Mouse (Mus musculus) liver, embryonic 13.5 days (tissue): ENCODE measurements around the gene Ncf1. TPM values are rescaled to one million over a fixed set of nuclear protein-coding genes. Genes with fewer than 3 reads are reported as not detected.

Source experiments
- ATAC-seq: fragments of 200-750 bp; cut with Nextera tagmentation; 2 replicates; pipeline ENCODE4 v1.8.0; 2017; ENCODE audit warnings: low read depth, mild to moderate bottlenecking, moderate number of reproducible peaks, moderate library complexity
- DNase-seq: peaks from one replicate; pipeline ENCODE4 v3.0.0; 2022
- H3K27ac ChIP-seq: fragments of 300-500 bp; sonication (generic); 2 replicates; pipeline ENCODE4 v1.5.1; 2015; ENCODE audit warnings: moderate library complexity, mild to moderate bottlenecking, inconsistent platforms
- H3K27me3 ChIP-seq: fragments of 300-500 bp; sonication (generic); 2 replicates; pipeline ENCODE4 v1.6.1; 2015; ENCODE audit warnings: mild to moderate bottlenecking, inconsistent platforms
- H3K36me3 ChIP-seq: fragments of 300-500 bp; sonication (generic); 2 replicates; pipeline ENCODE4 v1.6.1; 2015; ENCODE audit warnings: mild to moderate bottlenecking, inconsistent platforms
- H3K4me1 ChIP-seq: fragments of 300-500 bp; sonication (generic); replicated peaks from 2 replicates; pipeline ENCODE4 v1.6.1; 2015; ENCODE audit warnings: inconsistent platforms
- H3K4me2 ChIP-seq: fragments of 300-500 bp; sonication (generic); 2 replicates; pipeline ENCODE4 v1.6.1; 2015; ENCODE audit warnings: inconsistent platforms, mild to moderate bottlenecking, moderate library complexity
- H3K4me3 ChIP-seq: fragments of 300-500 bp; sonication (generic); replicated peaks from 2 replicates; pipeline ENCODE4 v1.5.1; 2015; ENCODE audit warnings: mild to moderate bottlenecking, inconsistent platforms
- H3K9ac ChIP-seq: fragments of 300-500 bp; sonication (generic); 2 replicates; pipeline ENCODE4 v1.6.1; 2015; ENCODE audit warnings: mild to moderate bottlenecking, inconsistent platforms
- H3K9me3 ChIP-seq: fragments of 300-500 bp; sonication (generic); replicated peaks from 2 replicates; pipeline ENCODE4 v1.6.1; 2016; ENCODE audit warnings: inconsistent platforms
- WGBS: fragments of 180-500 bp; shearing (Covaris S2); methylation state at CpG from one replicate; pipeline ENCODE4 v1.1.7; 2015; ENCODE audit not compliant: insufficient replicate concordance; 5-methylcytosine and 5-hydroxymethylcytosine counted together
- polyA plus RNA-seq: library from polyadenylated mRNA; unstranded; fragments of >200 nt; fragmentation: Nextera tagmentation; extraction: Ambion mirVana; gene quantifications from 2 replicates; pipeline ENCODE4 v1.2.1, GENCODE M21; 2015

The Ncf1 gene
- polyA plus RNA-seq, 1 experiment from 2014 or later = 8.1 TPM

DNA sequence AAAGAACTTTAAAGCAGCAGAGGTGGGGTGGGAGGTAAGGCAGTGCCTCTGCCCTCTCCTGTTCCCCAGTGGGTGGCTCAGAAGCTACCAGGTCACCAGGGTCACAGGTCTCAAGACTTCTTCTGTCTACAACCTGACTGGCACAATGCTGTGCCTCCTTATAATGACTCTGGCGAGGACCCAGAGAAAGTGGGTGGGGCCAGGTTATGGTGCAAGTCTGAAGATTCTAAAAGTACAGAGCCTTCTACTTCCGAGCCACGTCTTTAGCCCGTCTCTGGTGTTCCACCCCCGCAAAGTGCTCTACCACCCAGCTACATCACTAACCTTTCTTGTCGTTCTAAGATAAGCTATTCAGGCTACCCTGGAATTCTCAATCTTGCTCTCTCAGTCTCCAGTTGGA, 2.7 kb upstream of the Ncf1 start:
- H3K4me2 ChIP-seq = no peak overlapping the region
- H3K4me1 ChIP-seq = peaks cover 58% of the 10 kb centered on the region
- ATAC-seq = peak; percentile 13; the same call in 1 of the 2 replicates
- H3K9ac ChIP-seq = no peak overlapping the region
- DNase-seq = no peak
- H3K36me3 ChIP-seq = peaks cover 18% of the 10 kb centered on the region
- no peaks in the 10 kb centered on the region for H3K9me3 ChIP-seq
- H3K27ac ChIP-seq = peak overlapping the region; percentile 59
- H3K4me3 ChIP-seq = no peak overlapping the region
- WGBS = 19% methylated on average over 6 of the region's 6 CpGs
- no peaks in the 10 kb centered on the region for H3K27me3 ChIP-seq

DNA sequence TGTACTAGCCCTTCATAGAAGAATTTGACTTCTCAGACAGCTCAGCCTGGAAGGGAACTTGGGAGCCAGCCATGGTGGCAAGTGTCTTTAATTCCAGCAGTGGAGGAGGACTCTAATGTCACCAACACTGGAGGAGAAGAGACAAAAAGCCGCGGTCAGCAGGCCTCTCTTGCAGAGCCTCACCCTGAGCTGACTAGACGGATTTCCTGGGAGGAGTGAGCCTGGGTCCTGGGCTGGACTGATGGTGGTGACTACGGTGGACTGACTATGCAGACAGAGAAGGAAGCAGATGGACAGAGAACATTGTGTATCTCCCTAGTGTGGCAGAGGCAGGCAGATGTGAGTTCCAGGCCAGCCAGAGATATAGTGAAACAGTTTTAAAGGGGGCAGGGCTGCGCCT, 2.0 kb upstream of the Ncf1 start:
- no peak overlapping the region for H3K9ac ChIP-seq

DNA sequence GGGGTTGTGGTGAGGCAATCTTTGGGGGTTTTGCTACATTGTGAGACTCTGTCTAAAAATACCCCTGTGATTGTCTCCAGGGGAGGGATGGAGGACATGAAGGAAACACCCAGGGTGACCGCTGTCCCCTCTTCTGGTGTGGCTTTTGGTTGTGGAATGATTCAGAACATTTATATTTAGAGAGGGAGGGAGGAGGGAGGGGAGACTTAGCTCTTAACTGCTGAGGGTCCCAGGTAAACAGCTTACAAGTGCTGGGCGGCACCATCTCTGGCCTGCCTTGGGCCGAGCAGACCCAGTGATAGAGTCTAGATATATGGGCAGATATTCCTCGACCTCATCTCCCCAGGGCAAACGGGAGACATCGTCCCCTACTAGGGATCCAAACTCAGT, 1.2 kb downstream of the Ncf1 start:
- Histone ChIP-seq H3K27ac (peak overlapping the region; percentile 37), H3K27me3 (no peaks in the 10 kb centered on the region), H3K9me3 (no peaks in the 10 kb centered on the region), H3K4me1 (peaks cover 32% of the 10 kb centered on the region), H3K9ac (0 out of 2 replicates have a peak overlapping the region, but pooled peaks have one; percentile 15), H3K4me2 (peak overlapping the region; percentile 17; the same call in 1 of the 2 replicates), H3K4me3 (peak overlapping the region; percentile 25), H3K36me3 (no peaks in the 10 kb centered on the region)
- DNase-seq = no peak
- WGBS = 42% methylated on average over 6 of the region's 6 CpGs
- ATAC-seq = no peak

More for the DNA sequence above, 2.0 kb upstream of the Ncf1 start:
- peaks cover 11% of the 10 kb centered on the region for H3K36me3 ChIP-seq
- ATAC-seq (0 out of 2 replicates have a peak, but pooled peaks have one; percentile 16), DNase-seq (no peak)
- H3K27me3 ChIP-seq = no peaks in the 10 kb centered on the region
- H3K4me1 ChIP-seq = peaks cover 58% of the 10 kb centered on the region
- no peak overlapping the region for H3K4me3 ChIP-seq
- H3K27ac ChIP-seq = peak overlapping the region; percentile 59
- WGBS = 26% methylated on average over 5 of the region's 5 CpGs
- H3K9me3 ChIP-seq = no peaks in the 10 kb centered on the region
- H3K4me2 ChIP-seq = no peak overlapping the region

DNA sequence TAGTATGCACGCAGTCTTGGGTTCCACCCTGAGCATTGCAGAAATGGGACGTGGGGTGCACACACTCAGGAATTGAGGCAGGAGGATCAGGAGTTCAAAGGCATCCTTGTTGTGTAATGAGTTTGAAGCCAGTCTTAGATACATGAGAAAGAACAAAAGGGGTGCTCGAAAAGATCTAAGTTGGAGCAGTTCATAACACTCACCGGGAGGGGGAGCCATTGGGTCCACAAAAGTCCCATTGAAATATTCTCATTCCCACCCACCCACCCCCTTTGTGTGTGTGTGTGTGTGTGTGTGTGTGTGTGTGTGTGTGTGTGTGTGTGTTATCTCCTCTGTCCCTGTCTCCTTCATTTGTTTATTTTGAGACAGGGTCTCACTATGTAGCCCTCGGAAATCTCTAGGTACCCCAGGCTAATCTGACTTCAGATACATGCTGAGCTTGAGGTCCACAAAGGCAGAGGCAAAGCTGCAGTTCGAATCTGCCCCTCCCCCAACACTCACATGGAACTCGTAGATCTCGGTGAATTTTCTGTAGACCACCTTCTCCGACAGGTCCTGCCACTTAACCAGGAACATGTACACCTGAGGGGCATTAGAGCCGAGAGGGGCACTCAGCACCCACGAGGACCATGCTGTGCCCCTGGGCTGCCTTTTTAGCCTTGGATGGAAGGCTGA, 1.7 kb downstream of the Ncf1 start:
- no peaks in the 10 kb centered on the region for H3K9me3 ChIP-seq
- peaks cover 2% of the 10 kb centered on the region; the same call in 1 of the 2 replicates for H3K27me3 ChIP-seq
- H3K4me3 ChIP-seq = peak overlapping the region; percentile 25; the same call in 1 of the 2 replicates
- no peak overlapping the region for H3K27ac ChIP-seq
- peaks cover 27% of the 10 kb centered on the region for H3K4me1 ChIP-seq
- peak overlapping the region; percentile 13; the same call in 1 of the 2 replicates for H3K4me2 ChIP-seq
- DNase-seq = no peak
- 0 out of 2 replicates have a peak overlapping the region, but pooled peaks have one; percentile 15 for H3K9ac ChIP-seq
- no peaks in the 10 kb centered on the region for H3K36me3 ChIP-seq
- no peak for ATAC-seq
- 20% methylated on average over 11 of the region's 11 CpGs for WGBS

DNA sequence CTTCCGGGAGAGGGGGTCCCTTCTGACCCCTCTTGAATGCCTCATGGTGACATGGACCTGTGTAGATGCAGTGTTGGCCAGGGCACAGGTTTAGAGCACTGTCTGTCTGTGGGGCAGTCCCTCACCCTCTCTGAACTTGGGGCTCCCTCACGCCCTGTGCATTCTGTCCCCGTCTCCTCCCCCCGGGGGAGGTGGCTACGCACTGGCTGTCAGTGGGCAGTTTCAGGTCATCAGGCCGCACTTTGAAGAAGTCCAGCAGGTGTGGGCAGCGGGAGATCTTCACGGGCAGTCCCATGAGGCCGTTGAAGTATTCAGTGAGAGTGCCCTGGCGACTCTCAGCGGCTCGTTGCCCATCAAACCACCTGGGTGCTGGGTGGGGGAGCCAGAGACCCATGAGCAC, 2.5 kb downstream of the Ncf1 start:
- Histone ChIP-seq H3K4me1 (peaks cover 26% of the 10 kb centered on the region), H3K27me3 (peaks cover 9% of the 10 kb centered on the region), H3K27ac (no peak overlapping the region), H3K9ac (no peak overlapping the region), H3K36me3 (no peaks in the 10 kb centered on the region), H3K4me3 (no peak overlapping the region), H3K9me3 (no peaks in the 10 kb centered on the region), H3K4me2 (0 out of 2 replicates have a peak overlapping the region, but pooled peaks have one; percentile 5)
- ATAC-seq = no peak
- WGBS = 68% methylated on average over 12 of the region's 12 CpGs
- no peak for DNase-seq

DNA sequence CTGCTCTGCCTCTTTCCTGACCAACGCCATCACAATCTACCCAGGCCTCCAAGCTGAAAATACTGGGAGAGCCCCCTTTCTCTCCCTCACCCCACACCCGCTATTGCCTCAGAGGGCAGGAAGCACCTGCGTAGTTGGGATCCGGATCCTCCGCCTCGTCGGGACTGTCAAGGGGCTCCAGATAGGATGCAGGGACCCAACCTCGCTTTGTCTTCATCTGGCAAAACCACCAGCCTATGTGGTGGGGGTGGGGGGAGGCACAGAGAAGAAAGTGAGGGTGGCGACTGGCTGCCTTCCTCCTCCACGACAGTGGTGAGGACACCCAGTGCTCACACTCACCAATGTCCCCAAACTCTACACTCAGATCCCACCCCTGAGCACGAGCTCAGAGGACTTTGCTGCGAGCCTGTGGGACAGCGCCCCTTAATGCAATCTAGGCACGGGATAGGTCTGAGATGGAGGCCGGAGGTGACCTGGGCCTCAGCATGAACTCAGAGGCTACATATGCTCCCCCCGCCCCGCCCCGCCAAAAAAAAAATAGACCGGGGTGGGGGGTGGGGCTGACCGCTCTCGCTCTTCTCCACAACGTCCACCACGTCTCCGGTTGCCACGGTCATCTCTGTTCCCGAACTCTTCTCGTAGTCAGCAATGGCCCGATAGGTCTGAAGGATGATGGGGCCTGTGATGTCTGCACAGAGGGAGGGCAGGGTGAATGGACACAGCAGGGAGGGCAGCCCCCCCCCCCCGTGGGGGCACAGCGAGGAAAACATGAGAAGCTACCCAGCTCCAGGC, 4.1 kb downstream of the Ncf1 start:
- Histone ChIP-seq H3K9me3 (no peaks in the 10 kb centered on the region), H3K36me3 (no peaks in the 10 kb centered on the region), H3K27me3 (peaks cover 16% of the 10 kb centered on the region), H3K4me2 (no peak overlapping the region), H3K4me3 (no peak overlapping the region), H3K27ac (no peak overlapping the region), H3K4me1 (peaks cover 25% of the 10 kb centered on the region), H3K9ac (no peak overlapping the region)
- DNase-seq (no peak), ATAC-seq (no peak)
- WGBS = 50% methylated on average over 30 of the region's 30 CpGs

DNA sequence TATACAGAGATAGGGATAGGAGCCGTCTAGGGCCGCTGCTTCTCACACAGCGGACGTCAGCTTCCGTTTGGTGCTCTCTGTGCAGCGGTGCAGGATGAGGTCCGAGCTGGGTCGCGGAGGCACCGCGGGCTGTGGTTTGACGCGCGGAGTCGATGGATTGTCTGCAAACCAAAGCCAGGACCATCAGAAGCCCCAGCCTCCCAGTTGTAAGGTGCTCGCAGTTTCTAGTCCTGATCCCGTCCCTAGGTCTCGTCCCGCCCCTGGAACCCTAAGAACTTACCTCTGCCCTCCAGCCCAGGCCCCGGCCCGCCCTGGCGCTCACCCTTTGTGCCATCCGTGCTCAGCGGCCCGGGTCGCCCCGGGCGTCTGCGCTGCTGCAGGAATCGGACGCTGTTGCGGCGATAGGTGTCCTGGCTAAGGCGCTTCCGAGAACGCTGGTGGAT, 7.7 kb downstream of the Ncf1 start:
- 0 out of 2 replicates have a peak overlapping the region, but pooled peaks have one; percentile 33 for H3K9ac ChIP-seq
- no peak for DNase-seq
- peak overlapping the region; percentile 62 for H3K4me2 ChIP-seq
- H3K27ac ChIP-seq = no peak overlapping the region
- H3K36me3 ChIP-seq = 0 out of 2 replicates have a peak, but pooled peaks cover 2% of the 10 kb centered on the region
- 6% methylated on average over 36 of the region's 36 CpGs for WGBS
- no peaks in the 10 kb centered on the region for H3K9me3 ChIP-seq
- peaks cover 16% of the 10 kb centered on the region for H3K27me3 ChIP-seq
- 0 out of 2 replicates have a peak, but pooled peaks have one; percentile 24 for ATAC-seq
- peak overlapping the region; percentile 29 for H3K4me3 ChIP-seq
- peaks cover 17% of the 10 kb centered on the region for H3K4me1 ChIP-seq

DNA sequence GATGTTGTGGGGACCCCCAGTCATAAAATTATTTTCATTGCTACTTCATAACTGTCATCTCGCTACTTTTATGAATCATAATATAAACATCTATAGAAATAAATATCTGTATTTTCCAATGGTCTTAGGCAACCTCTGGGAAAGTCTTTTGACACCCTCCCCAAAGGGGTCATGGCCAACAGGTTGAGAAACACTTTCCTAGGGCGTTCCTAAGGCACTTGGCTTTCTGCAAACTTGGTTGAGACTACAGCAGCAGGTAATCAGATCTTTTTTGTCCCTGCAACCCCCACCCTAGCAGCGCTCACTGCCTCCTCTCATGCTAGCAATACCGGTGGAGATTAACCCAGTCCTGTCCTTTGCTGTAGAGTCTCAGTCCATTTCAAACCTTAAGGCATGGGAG, 8.1 kb downstream of the Ncf1 start:
- Histone ChIP-seq H3K4me3 (no peak overlapping the region), H3K27me3 (peaks cover 16% of the 10 kb centered on the region), H3K4me1 (peaks cover 13% of the 10 kb centered on the region), H3K9ac (no peak overlapping the region), H3K36me3 (0 out of 2 replicates have a peak, but pooled peaks cover 4% of the 10 kb centered on the region), H3K27ac (no peak overlapping the region), H3K4me2 (peak overlapping the region; percentile 62), H3K9me3 (no peaks in the 10 kb centered on the region)
- 30% methylated on average over 4 of the region's 4 CpGs for WGBS
- ATAC-seq (no peak), DNase-seq (no peak)

DNA sequence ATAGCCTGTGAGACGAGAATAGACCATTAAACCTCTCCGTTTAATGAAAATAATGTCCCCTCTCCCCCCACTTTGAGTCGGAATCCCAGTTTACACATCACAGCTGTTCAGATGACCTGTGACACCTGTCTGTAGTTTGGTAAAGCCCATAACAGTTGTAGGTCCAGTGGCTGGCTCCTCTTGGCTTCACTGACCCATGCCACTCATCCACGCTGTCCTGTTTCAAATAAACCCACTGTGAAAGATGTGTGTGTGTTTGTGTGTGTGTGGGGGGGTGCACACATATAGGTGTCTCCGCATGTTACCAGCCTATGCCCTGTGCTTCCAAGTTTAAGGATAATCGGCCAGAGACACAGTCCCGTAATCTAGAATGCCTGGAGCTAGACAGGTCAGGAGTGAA, 11.5 kb downstream of the Ncf1 start:
- Histone ChIP-seq H3K4me2 (no peak overlapping the region), H3K27ac (no peak overlapping the region), H3K9ac (no peak overlapping the region), H3K4me3 (no peak overlapping the region), H3K9me3 (no peaks in the 10 kb centered on the region), H3K36me3 (0 out of 2 replicates have a peak, but pooled peaks cover 4% of the 10 kb centered on the region), H3K27me3 (peaks cover 16% of the 10 kb centered on the region), H3K4me1 (peaks cover 15% of the 10 kb centered on the region)
- ATAC-seq = no peak
- 72% methylated on average over 7 of the region's 7 CpGs for WGBS
- DNase-seq = no peak

DNA sequence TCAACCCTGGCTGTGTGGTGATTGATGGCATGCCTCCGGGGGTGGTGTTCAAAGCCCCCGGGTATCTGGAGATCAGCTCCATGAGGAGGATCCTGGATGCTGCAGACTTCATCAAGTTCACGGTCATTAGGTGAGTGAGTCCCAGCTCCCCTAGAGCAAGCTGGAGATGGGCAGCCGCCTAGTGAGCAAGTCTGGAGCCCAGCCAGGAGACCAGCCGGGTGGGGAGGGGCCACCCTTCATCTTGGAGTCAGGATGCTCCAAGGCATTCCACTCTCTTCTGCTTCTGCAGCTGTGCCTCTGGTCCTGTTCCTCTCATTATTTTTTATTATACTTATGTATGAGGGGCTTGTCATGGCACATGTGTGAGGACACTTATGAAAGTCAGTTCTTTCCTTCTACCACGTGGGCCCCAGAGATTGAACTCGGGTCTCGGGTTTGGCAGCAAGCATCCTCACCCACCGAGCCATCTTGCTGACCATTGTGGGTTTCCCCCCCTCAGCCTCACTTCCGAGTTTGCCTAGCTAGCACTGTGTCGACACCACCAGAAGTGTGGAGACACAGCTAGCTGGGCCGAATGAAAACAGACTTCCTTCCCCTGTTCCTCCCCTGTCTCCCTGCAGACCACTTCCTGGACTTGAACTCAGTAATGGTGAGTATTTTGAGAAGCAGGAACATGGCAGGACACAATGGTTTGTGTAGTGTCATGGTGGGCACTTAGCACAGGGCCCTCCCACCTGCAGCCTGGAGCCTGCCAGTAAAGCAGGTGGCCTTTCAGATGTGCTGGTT, 15.2 kb downstream of the Ncf1 start:
- WGBS = 27% methylated on average over 12 of the region's 12 CpGs
- Histone ChIP-seq H3K27me3 (no peaks in the 10 kb centered on the region), H3K9ac (no peak overlapping the region), H3K27ac (no peak overlapping the region), H3K4me2 (no peak overlapping the region), H3K4me1 (peaks cover 18% of the 10 kb centered on the region), H3K36me3 (0 out of 2 replicates have a peak, but pooled peaks cover 4% of the 10 kb centered on the region), H3K4me3 (no peak overlapping the region), H3K9me3 (no peaks in the 10 kb centered on the region)
- DNase-seq (no peak), ATAC-seq (peak; percentile 47)
